Mouse (Mus musculus) right cerebral cortex, adult 2 months (tissue): ENCODE measurements around the gene Ccndbp1.
"Not testable (repeated sequence)": the region's sequence is repeated elsewhere in the genome, so short reads cannot be mapped to it uniquely, and the experiment has no call there.

Source experiments
- DNase-seq, 2 experiments: peaks; one replicate each; pipeline ENCODE4 v3.0.0; 2021 to 2022; ENCODE audit warnings: low spot score in 2 of 2

The Ccndbp1 gene

DNA sequence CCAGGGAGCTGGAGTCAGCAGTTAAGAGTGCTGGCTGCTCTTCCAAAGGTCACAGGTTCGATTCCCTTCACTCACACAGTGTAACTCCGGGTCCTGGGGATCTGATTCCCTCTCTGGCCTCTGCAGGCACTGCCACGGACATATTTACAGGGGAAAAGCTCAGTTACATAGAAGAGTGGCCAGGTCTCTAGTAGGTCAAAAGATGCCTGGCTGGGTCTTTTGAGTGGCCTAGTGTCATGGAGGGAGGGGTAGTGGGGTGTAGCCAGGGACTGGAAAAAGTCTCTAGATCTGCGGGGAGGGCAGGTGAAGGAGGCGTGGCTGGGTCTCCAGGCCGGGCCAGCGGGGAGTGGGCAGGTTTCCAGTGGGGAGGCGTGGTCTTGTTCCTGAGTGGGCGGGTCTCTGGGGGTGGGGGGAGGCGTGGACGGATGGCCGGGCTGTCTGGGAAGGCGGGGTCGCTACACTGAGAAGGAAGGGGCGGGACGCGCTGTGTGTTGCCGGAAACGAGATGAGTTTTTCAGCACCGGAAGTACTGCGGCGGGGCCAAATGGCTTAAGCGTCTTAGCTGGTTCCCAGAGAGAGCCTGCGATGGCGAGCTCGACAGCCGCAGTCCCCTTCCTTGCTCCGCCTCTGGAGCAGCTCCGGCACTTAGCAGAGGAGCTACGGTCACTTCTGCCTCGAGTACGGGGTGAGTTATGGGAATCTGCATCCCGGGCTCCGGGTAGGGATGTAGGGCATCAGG, at the start of gene Ccndbp1:
Gene Ccndbp1 (plus strand): TSS at position 479 of the 739 bp plus-strand sequence.
- DNase-seq, result peak; percentile 83 to 88

DNA sequence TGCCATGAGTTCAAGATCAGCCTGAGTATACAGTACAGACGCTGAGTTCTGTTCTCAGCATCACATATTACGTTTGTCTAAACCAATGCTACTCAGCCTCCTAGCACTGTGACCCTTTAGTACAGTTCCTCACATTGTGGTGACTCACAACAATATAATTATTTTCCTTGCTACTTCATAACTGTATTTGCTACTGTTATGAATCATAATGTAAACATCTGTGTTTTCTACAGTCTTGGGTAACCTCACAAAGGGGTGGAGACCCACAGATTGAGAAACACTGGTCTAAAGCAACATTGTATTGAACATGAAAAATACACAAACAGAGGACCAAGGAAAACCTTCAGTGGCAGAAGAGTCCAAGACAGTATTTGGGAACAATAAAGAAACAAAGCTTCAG, 48.8 kb upstream of the Ccndbp1 start:
- DNase-seq, result no peak

GRCm38 (mm10) chr2:120959827-120960226, 48.4 kb upstream of the Ccndbp1 start:
- no peak for DNase-seq

DNA sequence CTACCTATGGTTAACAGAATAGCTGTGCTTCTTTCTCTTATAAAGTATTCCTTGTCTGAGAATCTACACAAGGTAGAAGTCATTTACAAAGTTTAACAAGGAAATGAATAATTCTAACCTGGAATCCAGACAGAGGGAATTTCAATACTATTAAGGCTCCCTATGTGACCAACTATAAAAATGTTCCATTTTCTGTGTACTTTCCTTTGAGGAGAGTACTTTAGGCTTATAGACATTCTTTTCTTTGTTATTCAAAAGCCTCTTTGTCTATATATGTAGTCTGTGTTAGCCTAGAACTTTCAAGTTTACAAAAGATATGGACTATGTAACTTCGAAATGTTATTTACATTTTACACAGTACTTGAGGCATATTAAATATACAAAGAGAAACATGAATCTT, 47.9 kb upstream of the Ccndbp1 start:
- DNase-seq, result no peak

GRCm38 (mm10) chr2:120963110-120963509, 45.1 kb upstream of the Ccndbp1 start:
- no peak for DNase-seq

DNA sequence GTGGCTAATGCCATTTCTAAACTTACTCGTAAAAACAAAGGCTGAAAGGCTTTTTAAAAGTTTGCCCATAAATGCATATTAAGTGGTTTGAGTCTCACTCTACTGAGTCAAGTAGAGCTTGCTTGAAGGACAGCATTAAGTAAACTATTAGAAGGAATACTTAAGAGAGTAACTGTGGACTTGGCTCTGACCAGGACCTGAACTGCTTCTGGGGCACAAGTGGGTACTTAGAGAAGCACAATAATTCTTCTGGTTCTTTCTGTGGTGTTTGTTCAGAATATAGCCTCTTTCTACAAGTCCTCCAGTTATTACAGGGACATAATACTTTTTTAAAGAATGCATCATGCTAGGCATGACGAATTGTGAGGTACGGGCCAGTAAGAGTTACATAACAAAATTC, 42.7 kb upstream of the Ccndbp1 start:
- DNase-seq, result no peak

DNA sequence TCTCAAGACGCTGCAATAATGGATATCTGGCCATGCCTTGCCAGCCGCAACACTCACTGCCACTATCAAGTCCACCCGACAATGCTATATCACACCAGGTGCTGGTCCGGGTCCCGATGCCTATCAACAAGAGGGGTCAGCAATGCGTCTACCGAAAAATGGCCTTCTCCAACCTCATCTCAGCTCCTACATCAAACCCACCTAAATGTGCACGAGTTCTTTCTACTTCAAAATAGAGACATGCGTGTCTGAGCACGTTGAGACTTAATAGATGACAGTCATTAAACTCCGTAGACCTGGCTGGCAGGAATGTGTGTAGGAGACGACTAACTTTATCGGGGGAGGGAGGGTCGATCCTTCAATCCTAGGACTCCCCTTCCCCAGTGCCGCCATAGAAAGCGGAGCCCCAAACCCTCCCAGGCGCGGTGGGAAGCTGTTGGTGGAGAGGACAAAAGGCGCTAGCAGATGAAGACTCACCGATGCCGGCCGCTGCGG, 38.1 kb upstream of the Ccndbp1 start:
- DNase-seq, result peak in 1 of 2 experiments; percentile 22

DNA sequence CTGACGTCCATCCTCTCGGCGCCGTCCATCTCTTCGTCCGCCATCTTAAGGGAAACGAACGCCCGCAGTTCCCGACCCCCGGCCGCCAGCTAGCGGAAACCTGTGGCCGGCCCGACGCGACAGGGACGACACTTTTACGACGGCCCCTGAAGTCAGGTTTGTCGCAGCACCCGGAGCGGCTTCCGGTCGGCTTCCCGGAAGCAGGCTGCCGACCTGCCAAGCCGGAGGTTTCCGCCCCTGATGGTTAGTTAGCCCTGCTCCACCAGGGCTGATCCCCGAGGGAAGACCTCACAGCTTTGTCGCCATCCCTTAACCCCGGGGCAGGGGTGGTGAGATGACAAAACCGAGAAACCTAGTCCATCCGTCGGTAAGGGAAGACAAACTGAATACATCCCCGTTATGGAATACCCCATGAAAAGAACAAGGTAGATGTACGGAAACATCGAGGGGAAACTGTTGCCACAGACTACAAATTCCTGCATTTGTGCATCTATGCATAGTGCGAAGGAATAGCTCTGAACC, 37.6 kb upstream of the Ccndbp1 start, which contains the start of gene Ubr1:
Gene Ubr1 (minus strand): TSS at position 157 of the 522 bp plus-strand sequence.
- DNase-seq, result peak; percentile 83 to 86

DNA sequence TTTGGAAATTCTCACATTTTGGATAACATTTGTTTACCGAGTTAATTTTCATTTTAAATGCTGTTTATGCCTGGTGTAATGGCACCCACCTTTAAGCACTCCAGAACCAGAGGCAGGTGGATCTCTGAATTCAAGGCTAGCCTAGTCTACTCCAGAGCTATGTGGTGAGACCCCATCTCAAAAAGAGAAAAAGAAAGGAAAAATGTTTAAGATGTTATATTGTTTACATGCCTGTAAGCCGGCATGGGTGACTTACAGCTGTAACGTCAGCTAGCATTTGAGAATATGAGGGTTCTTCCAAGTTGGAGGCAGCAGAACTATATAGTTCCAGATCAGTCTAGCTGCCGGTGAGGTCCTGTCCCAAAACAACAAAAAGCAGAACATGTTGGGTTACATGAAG, 36.4 kb upstream of the Ccndbp1 start:
- no peak for DNase-seq

GRCm38 (mm10) chr2:120972257-120972656, 35.9 kb upstream of the Ccndbp1 start:
- not testable (repeated sequence) for DNase-seq

DNA sequence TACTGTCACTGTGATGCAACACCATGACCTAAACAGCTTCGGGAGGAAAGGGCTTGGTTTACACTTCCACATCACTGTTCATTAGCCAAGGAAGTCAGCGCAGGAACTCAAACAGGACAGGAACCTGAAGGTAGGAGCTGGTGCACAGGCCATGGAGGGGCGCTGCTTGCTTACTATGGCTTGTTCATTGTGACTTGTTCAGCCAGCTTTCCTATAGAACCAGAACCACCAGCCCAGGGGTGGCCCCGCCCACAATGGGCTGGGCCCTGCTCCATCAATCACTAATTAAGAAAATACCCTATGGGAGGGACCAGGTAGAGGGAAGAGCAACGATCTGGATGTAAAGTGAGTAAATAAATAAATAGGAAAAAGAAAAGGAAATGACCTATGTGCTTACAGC, 35.2 kb upstream of the Ccndbp1 start:
- DNase-seq, result no peak

DNA sequence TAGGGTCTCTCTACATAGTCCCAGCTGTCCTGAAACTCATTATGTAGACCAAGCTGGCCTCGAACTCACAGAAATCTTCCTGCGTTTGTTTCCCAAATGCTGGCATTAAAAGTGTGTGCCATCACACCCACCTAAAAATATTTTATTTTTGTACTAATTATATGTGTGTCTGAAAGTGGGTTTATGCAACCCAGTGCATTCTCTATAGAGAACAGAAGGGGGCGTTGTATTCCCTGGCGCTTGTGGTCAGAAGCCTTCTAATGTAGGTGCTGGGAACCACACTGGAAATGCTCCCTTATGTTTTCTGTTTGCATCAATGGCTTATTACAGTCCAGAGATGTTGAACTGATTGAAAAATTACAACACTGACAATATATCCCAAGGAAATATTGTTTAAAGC, 31.9 kb upstream of the Ccndbp1 start:
- DNase-seq, result no peak

DNA sequence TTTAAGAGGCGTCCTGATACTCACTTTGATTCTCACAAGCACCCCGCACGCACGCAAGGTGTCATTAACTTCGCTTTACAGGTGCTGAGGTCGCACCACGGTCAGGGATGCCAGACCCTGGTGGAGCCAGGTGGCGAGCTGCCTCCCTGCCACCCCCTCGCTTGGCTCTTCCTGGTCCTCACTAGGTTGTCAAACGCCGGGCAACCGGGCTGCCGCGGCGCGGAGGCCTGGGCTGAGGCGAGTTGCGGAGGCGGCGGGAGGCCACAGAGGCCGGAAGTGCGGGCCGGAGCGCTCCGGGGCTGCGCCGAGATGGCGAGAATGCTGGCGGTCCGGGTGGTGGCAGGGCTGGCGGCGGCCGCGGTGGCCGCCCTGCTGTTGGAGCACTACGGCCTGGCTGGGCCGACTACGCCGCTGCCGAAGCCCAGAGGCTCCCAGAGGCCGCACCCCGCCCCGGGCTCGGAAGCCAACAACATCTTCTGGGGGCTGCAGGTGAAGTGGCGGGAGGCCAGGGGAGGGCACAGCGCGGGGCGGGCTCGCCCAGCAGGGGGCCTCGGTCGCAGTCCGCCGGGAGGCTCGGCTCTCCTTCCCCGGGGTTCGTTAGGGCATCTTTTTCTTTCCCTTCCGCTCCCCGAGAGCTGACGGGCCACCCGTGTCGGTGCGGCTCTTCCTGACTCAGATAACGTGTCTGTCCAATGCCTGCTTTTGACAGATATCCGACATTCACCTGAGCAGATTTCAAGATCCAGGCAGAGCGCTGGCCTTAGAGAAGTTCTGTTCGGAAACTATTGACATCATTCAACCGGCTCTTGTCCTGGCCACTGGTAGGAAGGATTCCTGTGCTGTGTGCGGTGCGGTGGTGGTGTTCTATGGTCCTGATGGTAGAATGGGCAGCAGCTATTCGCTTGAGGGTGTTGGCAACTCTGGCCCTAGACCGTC, 30.9 kb upstream of the Ccndbp1 start, which contains the start of gene Tmem62:
Gene Tmem62 (plus strand): TSS at position 28 of the 936 bp plus-strand sequence.
- DNase-seq, result peak; percentile 53 to 67

DNA sequence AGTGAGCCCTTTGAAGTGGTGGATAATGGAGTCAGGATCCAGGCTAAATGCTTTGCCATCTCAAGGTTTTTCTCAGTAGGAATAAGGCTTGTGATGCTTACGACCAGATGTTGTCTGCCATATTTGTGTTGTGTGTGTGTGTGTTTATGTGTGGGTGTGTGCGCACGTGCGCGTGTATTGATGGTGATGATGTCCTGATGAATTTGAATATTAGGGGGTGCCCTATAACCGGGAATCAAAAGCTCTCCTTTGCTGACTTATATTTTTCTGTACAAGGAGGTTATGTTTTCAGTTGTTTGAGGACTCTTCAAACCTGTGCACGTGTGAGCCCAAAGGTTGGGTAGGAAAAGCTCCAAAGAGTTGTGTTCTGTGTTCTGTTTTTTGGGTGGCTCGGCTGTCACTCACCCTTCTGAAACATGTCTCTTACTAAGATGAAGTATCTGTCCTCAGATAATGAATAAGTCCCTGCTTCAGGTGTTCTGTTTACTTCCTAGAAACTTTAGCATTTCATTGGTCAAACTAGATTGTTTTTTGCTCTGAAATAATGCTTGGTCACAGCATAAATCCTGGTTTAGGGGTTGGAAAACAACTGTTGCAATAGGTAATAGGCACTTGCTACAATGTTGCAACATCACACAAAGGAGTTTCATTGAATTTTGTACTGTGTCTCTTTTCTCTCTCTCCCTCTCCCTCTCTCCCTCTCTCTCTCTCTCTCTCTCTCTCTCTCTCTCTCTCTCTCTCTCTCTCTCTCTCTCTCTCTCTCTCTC, 30.1 kb upstream of the Ccndbp1 start:
- DNase-seq, result no peak

DNA sequence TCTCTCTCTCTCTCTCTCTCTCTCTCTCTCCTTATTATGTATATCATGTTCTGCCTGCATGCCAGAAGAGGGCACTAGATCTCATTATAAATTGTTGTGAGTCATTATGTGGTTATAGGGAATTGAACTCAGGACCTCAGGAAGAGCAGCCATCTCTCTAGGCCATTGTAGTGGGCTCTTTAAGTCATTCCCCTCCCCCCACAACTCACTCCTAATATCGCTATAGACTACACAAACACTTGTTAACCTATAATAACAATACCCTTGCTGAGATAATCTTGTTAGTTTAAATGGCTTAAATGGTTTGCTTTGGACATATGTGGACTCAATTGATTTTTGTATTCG, 29.5 kb upstream of the Ccndbp1 start:
- DNase-seq, result no peak

DNA sequence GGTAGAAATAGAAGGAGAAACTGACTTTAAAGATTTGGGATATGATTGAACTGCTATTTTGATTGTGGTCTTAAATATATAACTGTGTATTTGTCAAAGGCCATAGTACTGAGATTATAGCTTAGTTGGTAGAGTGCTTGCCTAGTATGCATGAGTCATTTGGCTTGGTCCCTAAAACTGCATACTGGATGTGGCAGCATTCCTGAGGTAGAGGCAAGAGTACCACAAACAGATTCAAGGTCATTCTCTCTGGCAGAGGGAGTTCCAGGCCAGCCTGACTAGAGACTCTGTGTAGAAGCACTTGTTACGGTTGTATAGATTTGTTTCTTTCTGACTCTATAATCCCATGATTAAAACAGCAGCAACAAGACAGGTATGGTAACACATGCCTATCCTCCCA, 28.4 kb upstream of the Ccndbp1 start:
- DNase-seq, result no peak

- no peak for DNase-seq
These were observed 27.3 kb upstream of the Ccndbp1 start for GRCm38 (mm10) chr2:120980861-120981260.

- no peak for DNase-seq
These were observed 24.6 kb upstream of the Ccndbp1 start for GRCm38 (mm10) chr2:120983611-120984010.

- no peak for DNase-seq
These were observed 23.0 kb upstream of the Ccndbp1 start for GRCm38 (mm10) chr2:120985241-120985640.

DNA sequence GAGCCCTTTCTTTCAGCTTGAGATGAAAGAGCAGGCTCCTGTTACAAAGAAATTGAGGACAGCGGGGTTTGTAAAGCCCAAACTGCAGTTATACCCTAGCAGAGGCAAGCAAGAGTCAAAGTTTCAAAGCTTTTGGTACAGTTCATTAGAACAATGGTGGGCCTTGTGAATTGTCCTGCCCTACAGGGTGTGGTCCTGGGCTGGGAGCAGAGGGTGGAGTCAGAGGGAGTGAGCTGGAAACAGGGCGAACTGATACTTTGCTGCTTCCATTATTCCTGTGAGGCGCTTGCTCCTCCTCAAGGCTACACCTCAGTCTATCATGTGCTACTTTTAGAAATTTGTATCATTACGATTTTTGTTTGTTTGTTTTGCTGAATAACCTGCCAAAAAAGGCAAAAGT, 17.0 kb upstream of the Ccndbp1 start:
- no peak for DNase-seq

DNA sequence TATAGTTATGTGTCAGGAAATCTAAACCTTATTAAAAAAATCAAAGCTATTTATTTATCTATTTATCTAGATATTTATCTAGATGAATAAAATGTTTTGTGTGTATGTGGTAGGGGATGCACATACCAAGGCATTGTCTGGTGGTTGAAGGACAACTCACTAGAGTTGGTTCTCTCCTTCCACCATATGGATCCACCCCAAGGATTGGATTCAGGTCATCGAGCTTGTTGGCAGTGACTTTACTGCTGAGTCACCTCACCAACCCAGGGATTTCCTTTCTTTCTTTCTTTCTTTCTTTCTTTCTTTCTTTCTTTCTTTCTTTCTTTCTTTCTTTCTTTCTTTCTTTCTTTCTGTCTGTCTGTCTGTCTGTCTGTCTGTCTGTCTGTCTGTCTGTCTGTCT, 11.6 kb upstream of the Ccndbp1 start:
- not testable (repeated sequence) for DNase-seq

- no peak for DNase-seq
These were observed 9.3 kb upstream of the Ccndbp1 start for GRCm38 (mm10) chr2:120998863-120999262.
